In genomic region chr12:39621266-39621665, GRCm38 (mm10) we compare ENCODE assay signal across 25 mouse cellular contexts.
DNase-seq lines count a peak whose midpoint lies in the region; ATAC-seq and TF ChIP-seq lines count a peak whose summit lies in the region.
"Had no signal": no experiment of that assay in that cellular context is flagged by ENCODE, and none has a peak within 500 bp of the region (broad histone marks: within the 10 kb centered on the region; RNA-seq: fewer than 3 reads in every experiment).

No protein-coding gene starts in this region.

- H3K4me1 ChIP-seq in forebrain, postnatal 0 days (ENCODE audit: insufficient read depth): no peaks in the 10 kb centered on the region
- no peaks in the 10 kb centered on the region for H3K4me1 ChIP-seq in forebrain, embryonic 14.5 days (ENCODE audit: control insufficient read depth, insufficient read depth, low read length)
- no peaks in the 10 kb centered on the region for H3K4me1 ChIP-seq in lung, postnatal 0 days (ENCODE audit: insufficient read depth, low read depth, low read length)
- H3K4me1 ChIP-seq: forebrain, embryonic 15.5 days; heart, embryonic 15.5 days; megakaryocyte, embryonic 14.5 days; neural tube, embryonic 12.5 days had no signal

- no peak overlapping the region for H3K27ac ChIP-seq in forebrain, postnatal 0 days (ENCODE audit: low read depth, low read length)
- H3K27ac ChIP-seq in forebrain, embryonic 14.5 days (ENCODE audit: low read depth, low read length): no peak overlapping the region
- no peak overlapping the region for H3K27ac ChIP-seq in lung, postnatal 0 days (ENCODE audit: low read length)
- H3K27ac ChIP-seq: forebrain, embryonic 15.5 days; heart, embryonic 15.5 days; left cerebral cortex, adult 2 months; neural tube, embryonic 12.5 days had no signal

- no peak for TF ChIP-seq EP300 in lung, postnatal 0 days (IDR thresholded peaks at IDR 0.05)

- H3K9me3 ChIP-seq in forebrain, postnatal 0 days (ENCODE audit: low read length): no peaks in the 10 kb centered on the region
- no peaks in the 10 kb centered on the region for H3K9me3 ChIP-seq in forebrain, embryonic 14.5 days (replicated peaks; ENCODE audit: control insufficient read depth, low read length)
- no peaks in the 10 kb centered on the region for H3K9me3 ChIP-seq in lung, postnatal 0 days (ENCODE audit: low read length)
- H3K9me3 ChIP-seq: forebrain, embryonic 15.5 days; heart, embryonic 15.5 days; neural tube, embryonic 12.5 days had no signal

- no peaks in the 10 kb centered on the region for H3K27me3 ChIP-seq in forebrain, postnatal 0 days (ENCODE audit: insufficient read depth, low read length)
- H3K27me3 ChIP-seq in forebrain, embryonic 14.5 days (replicated peaks; ENCODE audit: control insufficient read depth, insufficient read depth, low read length): no peaks in the 10 kb centered on the region
- no peaks in the 10 kb centered on the region for H3K27me3 ChIP-seq in lung, postnatal 0 days (replicated peaks; ENCODE audit: insufficient read depth, low read length)
- H3K27me3 ChIP-seq: forebrain, embryonic 15.5 days; heart, embryonic 15.5 days; megakaryocyte, embryonic 14.5 days; neural tube, embryonic 12.5 days had no signal

- ATAC-seq in forebrain, postnatal 0 days: no peak
- no peak for ATAC-seq in forebrain, embryonic 14.5 days
- ATAC-seq in lung, postnatal 0 days: no peak
- ATAC-seq: forebrain, embryonic 15.5 days; hindbrain, embryonic 16.5 days had no signal

- no peak overlapping the region for H3K4me3 ChIP-seq in forebrain, postnatal 0 days (ENCODE audit: low read depth, low read length)
- no peak overlapping the region for H3K4me3 ChIP-seq in forebrain, embryonic 14.5 days (ENCODE audit: low read depth, low read length)
- no peak overlapping the region for H3K4me3 ChIP-seq in lung, postnatal 0 days (ENCODE audit: low read depth, low read length)
- H3K4me3 ChIP-seq: forebrain, embryonic 15.5 days; heart, embryonic 15.5 days; left cerebral cortex, adult 2 months; megakaryocyte, embryonic 14.5 days; neural tube, embryonic 12.5 days had no signal

- 0 out of 2 replicates have a peak, but pooled peaks have one; percentile 4 for TF ChIP-seq CTCF in forebrain, postnatal 0 days (IDR thresholded peaks at IDR 0.05; ENCODE audit: low read depth)
- TF ChIP-seq CTCF in lung, postnatal 0 days (IDR thresholded peaks at IDR 0.05): peak; percentile 29; the same call in 1 of the 2 replicates

- no peak overlapping the region for H3K9ac ChIP-seq in forebrain, postnatal 0 days
- no peak overlapping the region for H3K9ac ChIP-seq in forebrain, embryonic 14.5 days (ENCODE audit: low read length)
- H3K9ac ChIP-seq in lung, postnatal 0 days (replicated peaks; ENCODE audit: low read depth): no peak overlapping the region
- H3K9ac ChIP-seq: forebrain, embryonic 15.5 days; heart, embryonic 15.5 days; neural tube, embryonic 12.5 days had no signal

- no peak overlapping the region for H3K4me2 ChIP-seq in forebrain, postnatal 0 days (ENCODE audit: low read depth)
- H3K4me2 ChIP-seq in forebrain, embryonic 14.5 days (ENCODE audit: low read length): no peak overlapping the region
- no peak overlapping the region for H3K4me2 ChIP-seq in lung, postnatal 0 days (replicated peaks; ENCODE audit: low read depth, low read length)
- H3K4me2 ChIP-seq: forebrain, embryonic 15.5 days; heart, embryonic 15.5 days; neural tube, embryonic 12.5 days had no signal

- DNase-seq in forebrain, postnatal 0 days: no peak
- DNase-seq in forebrain, embryonic 14.5 days (ENCODE audit: low spot score): no peak
- DNase-seq in kidney, adult 9 months: peak; percentile 5
- no peak for DNase-seq in kidney, postnatal 25 days
- DNase-seq in lung, postnatal 0 days (ENCODE audit: low spot score): no peak
- DNase-seq in lung, postnatal 36 days: no peak
- no peak for DNase-seq in natural killer cell, adult 2 months (ENCODE audit: low spot score in 2 of 2)
- no peak for DNase-seq in adrenal gland, postnatal 25 days
- DNase-seq: adrenal gland, postnatal 10 days; cerebellum, adult 8-10 months; gastrocnemius, postnatal 36 days; heart, postnatal 36 days; kidney, adult 8-10 months; kidney, postnatal 4 days; layer of hippocampus, adult 9-11 months; midbrain, embryonic 14.5 days; retina, postnatal 1 day; right cerebral cortex, postnatal 25 days; spleen, adult 18-20 months had no signal

- 91% methylated on average over 1 of the region's 1 CpGs for WGBS in forebrain, postnatal 0 days
- 95% methylated on average over 1 of the region's 1 CpGs for WGBS in forebrain, embryonic 14.5 days
- 72% methylated on average over 1 of the region's 1 CpGs for WGBS in lung, postnatal 0 days

- no peaks in the 10 kb centered on the region for H3K36me3 ChIP-seq in forebrain, postnatal 0 days (ENCODE audit: insufficient read depth)
- H3K36me3 ChIP-seq in forebrain, embryonic 14.5 days (ENCODE audit: control insufficient read depth, insufficient read depth, low read length): no peaks in the 10 kb centered on the region
- H3K36me3 ChIP-seq in lung, postnatal 0 days (ENCODE audit: insufficient read depth, low read length): no peaks in the 10 kb centered on the region
- H3K36me3 ChIP-seq: forebrain, embryonic 15.5 days; heart, embryonic 15.5 days; neural tube, embryonic 12.5 days had no signal
